ENCODE assay signal across 10 mouse cellular contexts in the genomic region with DNA sequence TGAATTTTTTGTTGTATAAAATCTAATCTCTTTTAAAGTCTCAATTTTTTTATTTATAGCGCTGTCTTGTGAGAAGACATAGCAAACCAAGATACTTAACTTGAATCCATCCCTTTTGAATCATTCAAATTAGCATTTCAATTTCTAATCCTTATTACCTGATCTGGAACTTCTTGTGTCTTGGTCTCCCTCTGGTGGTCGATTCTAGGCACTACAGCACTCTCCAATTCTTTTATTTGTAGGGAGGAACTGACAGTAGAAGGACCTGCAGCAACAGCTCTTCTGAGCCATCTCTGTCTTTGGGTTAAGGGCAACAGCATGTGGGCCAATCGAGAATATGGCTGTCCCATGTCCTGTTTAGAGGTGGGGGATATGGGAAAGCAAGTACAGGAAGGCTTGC. TPM values are rescaled to one million over a fixed set of nuclear protein-coding genes. Genes with fewer than 3 reads are reported as not detected.
DNase-seq lines count a peak whose midpoint lies in the region; ATAC-seq lines count a peak whose summit lies in the region.
"Had no signal": no experiment of that assay in that cellular context is flagged by ENCODE, and none has a peak within 500 bp of the region (broad histone marks: within the 10 kb centered on the region; RNA-seq: fewer than 3 reads in every experiment).

No protein-coding gene starts in this region.

- no peak overlapping the region for H3K9ac ChIP-seq in liver, embryonic 13.5 days
- H3K9ac ChIP-seq: heart, embryonic 15.5 days had no signal

- H3K9me3 ChIP-seq in liver, embryonic 13.5 days (replicated peaks), result no peaks in the 10 kb centered on the region
- H3K9me3 ChIP-seq: heart, embryonic 15.5 days had no signal

- H3K4me3 ChIP-seq in liver, embryonic 13.5 days (replicated peaks), result no peak overlapping the region
- H3K4me3 ChIP-seq: heart, embryonic 15.5 days had no signal

- no peaks in the 10 kb centered on the region for H3K4me1 ChIP-seq in liver, embryonic 13.5 days (replicated peaks)
- H3K4me1 ChIP-seq: heart, embryonic 15.5 days had no signal

- no peaks in the 10 kb centered on the region for H3K36me3 ChIP-seq in liver, embryonic 13.5 days
- H3K36me3 ChIP-seq: heart, embryonic 15.5 days had no signal

- H3K4me2 ChIP-seq in liver, embryonic 13.5 days, result no peak overlapping the region
- H3K4me2 ChIP-seq: heart, embryonic 15.5 days had no signal

- peak; percentile 48 for ATAC-seq in erythroid progenitor cell, adult 5-6 weeks (replicated peaks; ENCODE audit: low FRiP score, poor library complexity, severe bottlenecking)
- no peak for ATAC-seq in liver, embryonic 13.5 days (ENCODE audit: low read depth)

- no peak overlapping the region for H3K27ac ChIP-seq in liver, embryonic 13.5 days
- H3K27ac ChIP-seq: heart, embryonic 15.5 days had no signal

- H3K27me3 ChIP-seq in liver, embryonic 13.5 days, result no peaks in the 10 kb centered on the region
- H3K27me3 ChIP-seq: heart, embryonic 15.5 days had no signal

- peak; percentile 11 to 62 for DNase-seq in adrenal gland, adult (ENCODE audit: inconsistent age in 2 of 2, low spot score in 1 of 2)
- no peak for DNase-seq in adrenal gland, adult 8-10 months
- peak; percentile 28 to 39 for DNase-seq in layer of hippocampus, postnatal 10 days (ENCODE audit: low spot score in 2 of 2)
- no peak for DNase-seq in layer of hippocampus, postnatal 36 days
- peak; percentile 29 for DNase-seq in adrenal gland, postnatal 14 days
- peak; percentile 17 for DNase-seq in liver, embryonic 13.5 days
- peak; percentile 8 for DNase-seq in testis, postnatal 14 days (ENCODE audit: low spot score)

- 3% methylated on average over 3 of the region's 3 CpGs for WGBS in liver, embryonic 13.5 days (ENCODE audit: insufficient replicate concordance)

RNA-seq across cellular contexts. Expression of gene Ins2, which starts 5.4 kb away (rescaled TPM):
- not detected for total RNA-seq in adrenal gland, adult 8-10 months (2022)
- not detected for total RNA-seq in layer of hippocampus, postnatal 10 days (2021)
- not detected for total RNA-seq in layer of hippocampus, postnatal 36 days (2021)
- total RNA-seq in adrenal gland, postnatal 14 days (2021), result not detected in 2 replicates
- total RNA-seq in erythroid progenitor cell, adult 5-6 weeks (2015; ENCODE audit: low replicate concordance), result not detected in 2 replicates
- not detected in 2 replicates for total RNA-seq in erythroid progenitor cell, adult 5-6 weeks (2017; ENCODE audit: low replicate concordance)
- polyA plus RNA-seq in liver, embryonic 13.5 days (2015; fragmentation: Nextera tagmentation; extraction: Ambion mirVana), result 0.46 TPM in 1 of 2 replicates, not detected in the other
- polyA plus RNA-seq: neural tube, embryonic 14.5 days had no signal

Comparison
In these comparisons a context has a peak if more than half of its experiments do, and no peak if none do; other contexts are left out.
1. DNase-seq: peak in adrenal gland, adult (2 of 2), layer of hippocampus, postnatal 10 days (2 of 2), adrenal gland, postnatal 14 days (single experiment), liver, embryonic 13.5 days (single experiment) and testis, postnatal 14 days (single experiment); none in adrenal gland, adult 8-10 months (single experiment) and layer of hippocampus, postnatal 36 days (0 of 2).